Mouse (Mus musculus) liver, embryonic 14.5 days (tissue): ENCODE measurements at regions not wholly inside any gene's neighbourhood (a gene's known extent, or its start where the extent isn't known, plus 50 kb on each side); places are given as distances from the start of the nearest gene placed in this dataset.

Experiments used
- CTCF ChIP-seq: IDR thresholded peaks from 2 replicates; pipeline ENCODE4 v1.5.1; 2016; ENCODE audit warnings: antibody characterized with exemption, low read depth, control low read depth
- EP300 ChIP-seq: IDR thresholded peaks from 2 replicates; pipeline ENCODE4 v1.6.1; 2016; ENCODE audit warnings: antibody characterized with exemption, low read depth

DNA sequence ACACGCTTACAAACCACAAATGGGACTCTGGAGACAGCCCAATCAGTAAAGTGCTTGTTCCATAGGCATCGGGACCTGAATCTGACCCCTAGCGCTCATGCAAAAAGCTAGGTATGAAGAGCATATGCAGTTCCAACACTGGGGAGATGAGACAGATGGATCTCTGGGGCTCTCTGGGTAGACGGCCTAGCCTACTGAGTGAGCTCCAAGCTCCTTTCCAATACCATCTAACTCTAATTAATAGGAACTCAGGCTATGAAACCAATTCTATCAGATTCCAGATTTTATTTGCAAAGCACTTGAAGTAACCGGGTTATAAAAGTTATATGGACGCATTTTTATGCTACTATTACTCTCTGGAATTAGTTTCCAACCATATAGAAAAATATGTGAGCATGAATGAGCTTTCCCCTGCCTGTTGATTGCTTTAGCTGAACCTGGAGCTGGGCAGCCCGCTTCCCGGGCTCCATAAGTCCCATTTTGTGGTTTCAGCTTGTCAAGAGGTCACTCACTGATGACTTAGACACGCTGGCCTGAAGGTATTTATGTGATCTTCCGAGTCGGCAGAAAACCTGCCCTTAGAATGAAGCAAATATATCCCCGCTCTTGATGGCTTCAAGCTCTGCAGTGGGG, 276.4 kb upstream of the Veph1 start:
- TF ChIP-seq CTCF, result no peak
- TF ChIP-seq EP300, result no peak
